Mouse (Mus musculus) CD4-positive naive resting alpha-beta T cell, adult 76 days (primary cell): ENCODE data around the gene Klrb1b. TPM values are rescaled to one million over a fixed set of nuclear protein-coding genes. Genes with fewer than 3 reads are reported as not detected.

Experiments
- total RNA-seq: library from RNA; stranded (reverse); gene quantifications from one replicate; pipeline ENCODE4 v1.2.4, GENCODE M21; 2023

Klrb1b gene
- total RNA-seq: 2.1 TPM

DNA sequence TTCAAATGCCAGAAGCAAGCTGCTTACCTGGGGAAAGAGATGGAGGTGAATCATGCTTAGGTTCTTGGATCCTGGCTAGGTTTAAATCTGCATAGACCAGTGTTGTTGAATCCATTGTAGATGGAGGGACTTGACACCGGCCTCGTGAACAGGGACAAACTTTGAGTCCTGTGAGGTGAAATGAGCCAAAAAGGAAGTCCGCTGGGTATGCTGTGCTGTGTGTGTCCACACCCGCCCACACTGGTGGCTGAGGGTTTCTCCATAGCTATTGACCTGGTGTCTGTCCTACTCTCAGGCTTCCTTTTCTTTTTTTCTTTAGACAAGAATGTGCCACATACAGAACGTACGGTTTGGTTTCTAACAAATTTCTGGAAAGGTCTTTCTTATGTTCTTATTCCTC, at the start of gene Klrb1b, which contains the start of gene Gm44511:
Klrb1b (minus strand) TSS at position 200 of the 400 bp plus-strand sequence.
Gm44511 (minus strand) TSS at position 184 of the 400 bp plus-strand sequence.

DNA sequence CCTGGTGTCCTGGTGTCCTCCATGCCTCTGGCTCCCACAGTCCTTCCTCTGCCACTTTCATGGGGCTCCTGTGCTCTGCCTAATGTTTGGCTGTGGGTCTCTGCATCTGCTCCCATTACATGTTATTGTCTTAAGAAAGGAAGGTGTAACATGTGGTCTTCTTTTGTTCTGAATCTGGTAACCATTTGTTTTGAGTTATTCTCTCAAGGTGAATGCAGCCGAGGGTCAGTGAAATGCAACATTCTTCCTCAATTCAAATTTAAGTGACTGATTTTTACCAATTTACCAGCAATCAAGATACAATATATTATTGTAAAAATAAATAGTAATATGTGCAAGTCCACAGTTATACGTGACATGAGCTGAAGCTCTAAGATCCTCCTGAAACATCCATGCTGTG, 37.0 kb downstream of the Klrb1b start, which contains the start of gene Klrb1c:
Klrb1c (minus strand) TSS at position 101 of the 400 bp plus-strand sequence.

Other genes with a start within 250 kb of the Klrb1b start
- gene A2ml1, start 244.7 kb downstream of the Klrb1b start, total RNA-seq: not detected
- gene Klrb1a, start 202.8 kb downstream of the Klrb1b start, total RNA-seq: 0.91 TPM
- 5.7 TPM for gene Clec2h, start 163.9 kb downstream of the Klrb1b start, total RNA-seq
- not detected for gene Klrb1, start 103.3 kb downstream of the Klrb1b start, total RNA-seq
- gene Klrb1c, start 37.1 kb downstream of the Klrb1b start, total RNA-seq: 3.5 TPM
- gene Gm44511, start within 50 bp of the Klrb1b start, total RNA-seq: not detected
- gene Clec2i, start 61.3 kb upstream of the Klrb1b start, total RNA-seq: 37.1 TPM
- gene BC035044, start 64.8 kb upstream of the Klrb1b start, total RNA-seq: 6.6 TPM
- gene Clec2g, start 108.0 kb upstream of the Klrb1b start, total RNA-seq: 6.1 TPM
- gene Klrb1f, start 219.6 kb upstream of the Klrb1b start, total RNA-seq: 2.6 TPM